In the genomic region with DNA sequence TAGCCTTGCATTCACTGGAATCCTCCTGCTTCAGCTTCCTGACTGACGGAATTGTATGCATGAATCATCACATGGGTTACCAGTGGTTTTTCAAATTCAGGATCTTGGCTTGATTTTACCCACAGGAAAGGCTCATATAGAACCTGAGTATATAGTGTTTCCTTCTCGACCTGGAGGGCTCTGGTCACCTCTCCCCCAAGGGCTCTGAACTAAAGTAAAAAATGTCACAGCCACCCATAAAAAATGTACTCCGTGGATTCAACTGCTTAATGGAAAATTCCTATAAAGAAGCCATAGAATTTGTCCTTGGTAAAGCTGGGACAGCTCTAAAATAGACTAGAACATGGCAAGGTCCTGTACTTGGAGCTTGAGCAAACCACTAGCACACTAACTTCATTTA, we compare ENCODE assay signal across 24 mouse cellular contexts. TPM values are rescaled to one million over a fixed set of nuclear protein-coding genes. Genes with fewer than 3 reads are reported as not detected.
A peak's percentile ranks its signal among the peaks of the same experiment; 100 is the strongest.
DNase-seq lines count a peak whose midpoint lies in the region; ATAC-seq lines count a peak whose summit lies in the region.
"Had no signal": no experiment of that assay in that cellular context is flagged by ENCODE, and none has a peak within 500 bp of the region (broad histone marks: within the 10 kb centered on the region; RNA-seq: fewer than 3 reads in every experiment).

No protein-coding gene starts in this region.

- 84% methylated on average over 3 of the region's 3 CpGs for WGBS in kidney, embryonic 16.5 days
- WGBS in kidney, embryonic 14.5 days, result 87% methylated on average over 3 of the region's 3 CpGs
- WGBS in midbrain, embryonic 11.5 days, result 86% methylated on average over 3 of the region's 3 CpGs
- WGBS in midbrain, embryonic 14.5 days, result 91% methylated on average over 3 of the region's 3 CpGs

- no peak for ATAC-seq in kidney, embryonic 16.5 days (ENCODE audit: low FRiP score, low TSS enrichment)
- no peak for ATAC-seq in kidney, embryonic 14.5 days (ENCODE audit: low FRiP score, low TSS enrichment)
- no peak for ATAC-seq in midbrain, embryonic 11.5 days (ENCODE audit: low FRiP score)
- ATAC-seq in midbrain, embryonic 14.5 days (ENCODE audit: low FRiP score, low TSS enrichment), result no peak
- ATAC-seq: forebrain, embryonic 14.5 days; forebrain, embryonic 16.5 days had no signal

- peaks cover 7% of the 10 kb centered on the region; the same call in 1 of the 2 replicates for H3K4me1 ChIP-seq in kidney, embryonic 16.5 days (ENCODE audit: insufficient read depth, low read length)
- H3K4me1 ChIP-seq in kidney, embryonic 14.5 days (ENCODE audit: control insufficient read depth, insufficient read depth, low read length), result no peaks in the 10 kb centered on the region
- H3K4me1 ChIP-seq in midbrain, embryonic 11.5 days (ENCODE audit: control insufficient read depth, insufficient read depth, low read length), result no peaks in the 10 kb centered on the region
- H3K4me1 ChIP-seq in midbrain, embryonic 14.5 days (ENCODE audit: control insufficient read depth, insufficient read depth, low read length), result no peaks in the 10 kb centered on the region

- H3K4me3 ChIP-seq in kidney, embryonic 16.5 days (ENCODE audit: low read length), result no peak overlapping the region
- H3K4me3 ChIP-seq in kidney, embryonic 14.5 days (ENCODE audit: low read length), result no peak overlapping the region
- H3K4me3 ChIP-seq in midbrain, embryonic 11.5 days (ENCODE audit: low read depth, low read length), result no peak overlapping the region
- no peak overlapping the region for H3K4me3 ChIP-seq in midbrain, embryonic 14.5 days (replicated peaks; ENCODE audit: low read depth, low read length)
- H3K4me3 ChIP-seq: embryonic facial prominence, embryonic 13.5 days; embryonic facial prominence, embryonic 15.5 days; erythroblast, embryonic 14.5 days; forebrain, embryonic 10.5 days; forebrain, embryonic 12.5 days had no signal

- no peaks in the 10 kb centered on the region for H3K36me3 ChIP-seq in kidney, embryonic 16.5 days (ENCODE audit: insufficient read depth, low read length)
- H3K36me3 ChIP-seq in kidney, embryonic 14.5 days (ENCODE audit: control insufficient read depth, insufficient read depth, low read length), result no peaks in the 10 kb centered on the region
- no peaks in the 10 kb centered on the region for H3K36me3 ChIP-seq in midbrain, embryonic 11.5 days (ENCODE audit: control insufficient read depth, insufficient read depth, low read length)
- no peaks in the 10 kb centered on the region for H3K36me3 ChIP-seq in midbrain, embryonic 14.5 days (ENCODE audit: control insufficient read depth, insufficient read depth, low read length)
- H3K36me3 ChIP-seq: embryonic facial prominence, embryonic 13.5 days; embryonic facial prominence, embryonic 15.5 days; forebrain, embryonic 10.5 days; forebrain, embryonic 12.5 days had no signal

- no peaks in the 10 kb centered on the region for H3K27me3 ChIP-seq in kidney, embryonic 16.5 days (ENCODE audit: insufficient read depth, low read length)
- no peaks in the 10 kb centered on the region for H3K27me3 ChIP-seq in kidney, embryonic 14.5 days (ENCODE audit: control insufficient read depth, insufficient read depth, low read length)
- no peaks in the 10 kb centered on the region for H3K27me3 ChIP-seq in midbrain, embryonic 11.5 days (ENCODE audit: control insufficient read depth, insufficient read depth, low read length)
- no peaks in the 10 kb centered on the region for H3K27me3 ChIP-seq in midbrain, embryonic 14.5 days (ENCODE audit: control insufficient read depth, insufficient read depth, low read length)
- H3K27me3 ChIP-seq: embryonic facial prominence, embryonic 13.5 days; embryonic facial prominence, embryonic 15.5 days; forebrain, embryonic 12.5 days had no signal

- no peak overlapping the region for H3K4me2 ChIP-seq in kidney, embryonic 16.5 days (replicated peaks; ENCODE audit: low read depth, low read length)
- no peak overlapping the region for H3K4me2 ChIP-seq in kidney, embryonic 14.5 days (replicated peaks; ENCODE audit: low read depth, low read length)
- H3K4me2 ChIP-seq in midbrain, embryonic 11.5 days, result no peak overlapping the region
- H3K4me2 ChIP-seq in midbrain, embryonic 14.5 days (ENCODE audit: low read length), result no peak overlapping the region
- H3K4me2 ChIP-seq: embryonic facial prominence, embryonic 13.5 days; embryonic facial prominence, embryonic 15.5 days; forebrain, embryonic 12.5 days had no signal

- H3K9me3 ChIP-seq in kidney, embryonic 16.5 days (ENCODE audit: low read length), result no peaks in the 10 kb centered on the region
- H3K9me3 ChIP-seq in kidney, embryonic 14.5 days (ENCODE audit: control insufficient read depth, low read length), result no peaks in the 10 kb centered on the region
- H3K9me3 ChIP-seq in midbrain, embryonic 11.5 days (ENCODE audit: control insufficient read depth, low read length), result no peaks in the 10 kb centered on the region
- H3K9me3 ChIP-seq in midbrain, embryonic 14.5 days (ENCODE audit: control insufficient read depth, low read length), result no peaks in the 10 kb centered on the region
- H3K9me3 ChIP-seq: embryonic facial prominence, embryonic 13.5 days; embryonic facial prominence, embryonic 15.5 days; forebrain, embryonic 10.5 days; forebrain, embryonic 12.5 days had no signal

- H3K27ac ChIP-seq in kidney, embryonic 16.5 days (ENCODE audit: low read length), result peak overlapping the region; percentile 27; the same call in 1 of the 2 replicates
- no peak overlapping the region for H3K27ac ChIP-seq in kidney, embryonic 14.5 days (ENCODE audit: low read depth, low read length)
- no peak overlapping the region for H3K27ac ChIP-seq in midbrain, embryonic 11.5 days (ENCODE audit: low read depth, low read length)
- H3K27ac ChIP-seq in midbrain, embryonic 14.5 days (replicated peaks; ENCODE audit: low read depth, low read length), result no peak overlapping the region
- H3K27ac ChIP-seq: embryonic facial prominence, embryonic 13.5 days; embryonic facial prominence, embryonic 15.5 days; forebrain, embryonic 10.5 days; forebrain, embryonic 12.5 days had no signal

- DNase-seq in heart, adult 11 months, result peak; percentile 60
- DNase-seq in heart, postnatal 36 days, result no peak
- DNase-seq in midbrain, embryonic 11.5 days (ENCODE audit: low spot score, missing footprints), result peak; percentile 76
- no peak for DNase-seq in midbrain, embryonic 14.5 days
- DNase-seq: adrenal gland, adult 2 months; adrenal gland, postnatal 10 days; adrenal gland, postnatal 25 days; B cell, adult 2 months; cerebellum, adult 11 months; cerebellum, adult 18-20 months; cerebellum, adult 8-10 months; cerebellum, adult 9-11 months; cerebellum, postnatal 14 days; cerebellum, postnatal 36 days; embryo, embryonic 11 days had no signal

- intact Hi-C loops in heart, postnatal 36 days (cut with DNase I), result no loop called here

- H3K9ac ChIP-seq in kidney, embryonic 16.5 days (replicated peaks; ENCODE audit: low read length), result no peak overlapping the region
- H3K9ac ChIP-seq in kidney, embryonic 14.5 days (ENCODE audit: low read depth, low read length), result no peak overlapping the region
- no peak overlapping the region for H3K9ac ChIP-seq in midbrain, embryonic 11.5 days (ENCODE audit: low read length)
- no peak overlapping the region for H3K9ac ChIP-seq in midbrain, embryonic 14.5 days (replicated peaks; ENCODE audit: low read length)
- H3K9ac ChIP-seq: embryonic facial prominence, embryonic 13.5 days; embryonic facial prominence, embryonic 15.5 days; forebrain, embryonic 12.5 days had no signal

RNA-seq across cellular contexts. Expression of gene Pfkp, which starts 20.3 kb away (rescaled TPM):
- total RNA-seq in heart, postnatal 36 days (2021), result 10 to 100 TPM; 49.0 to 65.7 TPM
- polyA plus RNA-seq in kidney, embryonic 16.5 days (2015; fragmentation: Nextera tagmentation; extraction: Ambion mirVana), result 34.4 and 37.8 TPM in 2 replicates
- polyA plus RNA-seq in kidney, embryonic 14.5 days (2014; fragmentation: Nextera tagmentation; extraction: Ambion mirVana), result 9.6 and 16.7 TPM in 2 replicates
- polyA plus RNA-seq in midbrain, embryonic 11.5 days (2014; fragmentation: Nextera tagmentation; extraction: Ambion mirVana), result 33.5 and 34.7 TPM in 2 replicates
- polyA plus RNA-seq in midbrain, embryonic 14.5 days (2014; fragmentation: Nextera tagmentation; extraction: Ambion mirVana), result 241 and 275 TPM in 2 replicates

Comparison
In these comparisons a context has a peak if more than half of its experiments do, and no peak if none do; other contexts are left out.
1. DNase-seq: peak in heart, adult 11 months (single experiment) and midbrain, embryonic 11.5 days (single experiment); none in heart, postnatal 36 days (0 of 2) and midbrain, embryonic 14.5 days (single experiment).